Mouse (Mus musculus) stomach, embryonic 16.5 days (tissue): Measurements from ENCODE around the gene Ugt1a7c. TPM values are rescaled to one million over a fixed set of nuclear protein-coding genes. Genes with fewer than 3 reads are reported as not detected.
"Not testable (repeated sequence)": the region's sequence is repeated elsewhere in the genome, so short reads cannot be mapped to it uniquely, and the experiment has no call there.

ENCODE experiments used
- ATAC-seq: fragments of 200-750 bp; cut with Nextera tagmentation; 2 replicates; pipeline ENCODE4 v1.8.0; 2017; ENCODE audit warnings: moderate number of reproducible peaks, moderate TSS enrichment; ENCODE audit not compliant: insufficient read depth, low FRiP score
- H3K27ac ChIP-seq: fragments of 300-500 bp; sonication (generic); 2 replicates; pipeline ENCODE4 v1.5.1; 2014; ENCODE audit warnings: low read length
- H3K27me3 ChIP-seq: fragments of 300-500 bp; sonication (generic); 2 replicates; pipeline ENCODE4 v1.6.1; 2014; ENCODE audit warnings: low read length, control low read depth, mixed read lengths; ENCODE audit not compliant: control insufficient read depth, insufficient read depth
- H3K36me3 ChIP-seq: fragments of 300-500 bp; sonication (generic); 2 replicates; pipeline ENCODE4 v1.6.1; 2014; ENCODE audit warnings: low read length; ENCODE audit not compliant: control insufficient read depth, insufficient read depth
- H3K4me1 ChIP-seq: fragments of 300-500 bp; sonication (generic); 2 replicates; pipeline ENCODE4 v1.6.1; 2014; ENCODE audit warnings: low read length, control low read depth, mixed read lengths; ENCODE audit not compliant: control insufficient read depth, insufficient read depth
- H3K4me2 ChIP-seq: fragments of 300-500 bp; sonication (generic); 2 replicates; pipeline ENCODE4 v1.6.1; 2014; ENCODE audit warnings: low read depth, low read length, mixed read lengths
- H3K4me3 ChIP-seq: fragments of 300-500 bp; sonication (generic); replicated peaks from 2 replicates; pipeline ENCODE4 v1.5.1; 2014; ENCODE audit warnings: mild to moderate bottlenecking, low read length
- H3K9ac ChIP-seq: fragments of 300-500 bp; sonication (generic); 2 replicates; pipeline ENCODE4 v1.6.1; 2014; ENCODE audit warnings: low read length
- H3K9me3 ChIP-seq: fragments of 300-500 bp; sonication (generic); replicated peaks from 2 replicates; pipeline ENCODE4 v1.6.1; 2016; ENCODE audit warnings: low read length, control low read depth; ENCODE audit not compliant: control insufficient read depth
- WGBS: fragments of 180-500 bp; shearing (Covaris S2); extraction: QIAGEN DNeasy Blood & Tissue Kit; methylation state at CpG from one replicate; pipeline ENCODE4 v1.1.7; 2014; 5-methylcytosine and 5-hydroxymethylcytosine counted together
- polyA plus RNA-seq: library from polyadenylated mRNA; unstranded; fragments of >200 nt; fragmentation: Nextera tagmentation; extraction: Ambion mirVana; gene quantifications from 2 replicates; pipeline ENCODE4 v1.2.1, GENCODE M21; 2015

The Ugt1a7c gene
- polyA plus RNA-seq, 1 experiment from 2014 or later, result 15.8 TPM

GRCm38 (mm10) chr1:88133908-88134456 is 39.1 kb downstream of the Ugt1a7c start:
- H3K27me3 ChIP-seq, result no peaks in the 10 kb centered on the region
- H3K4me3 ChIP-seq, result no peak overlapping the region
- peak overlapping the region; percentile 73 for H3K27ac ChIP-seq
- H3K4me1 ChIP-seq, result no peaks in the 10 kb centered on the region
- H3K9me3 ChIP-seq, result no peaks in the 10 kb centered on the region
- H3K9ac ChIP-seq, result no peak overlapping the region
- ATAC-seq, result peak; percentile 27; the same call in 1 of the 2 replicates
- 55% methylated on average over 3 of the region's 3 CpGs for WGBS
- H3K36me3 ChIP-seq, result no peaks in the 10 kb centered on the region
- no peak overlapping the region for H3K4me2 ChIP-seq

GRCm38 (mm10) chr1:88134457-88135011 is 39.7 kb downstream of the Ugt1a7c start, which contains the start of gene Ugt1a6a:
Ugt1a6a (plus strand) TSS chr1:88134809.
- WGBS, result 26% methylated on average over 5 of the region's 5 CpGs
- not testable (repeated sequence) for H3K9ac ChIP-seq, H3K36me3 ChIP-seq, H3K4me1 ChIP-seq, H3K9me3 ChIP-seq, H3K27me3 ChIP-seq
- Histone ChIP-seq H3K27ac (peak within 1 kb of the TSS; percentile 73), H3K4me3 (peak within 1 kb of the TSS; percentile 4), H3K4me2 (peak within 1 kb of the TSS; percentile 20; the same call in 1 of the 2 replicates)
- peak; percentile 75 for ATAC-seq

GRCm38 (mm10) chr1:88135229-88135904 is 40.5 kb downstream of the Ugt1a7c start:
- not testable (repeated sequence) for H3K36me3 ChIP-seq, H3K9me3 ChIP-seq, H3K27ac ChIP-seq, ATAC-seq, H3K27me3 ChIP-seq, H3K4me1 ChIP-seq, H3K9ac ChIP-seq
- H3K4me2 ChIP-seq, result peak overlapping the region; percentile 20; the same call in 1 of the 2 replicates
- peak overlapping the region; percentile 4 for H3K4me3 ChIP-seq
- WGBS, result 73% methylated on average over 5 of the region's 6 CpGs

GRCm38 (mm10) chr1:88136646-88137045 is 41.8 kb downstream of the Ugt1a7c start:
- Histone ChIP-seq H3K27me3 (no peaks in the 10 kb centered on the region), H3K4me1 (no peaks in the 10 kb centered on the region), H3K9ac (no peak overlapping the region), H3K4me3 (no peak overlapping the region), H3K9me3 (no peaks in the 10 kb centered on the region), H3K27ac (no peak overlapping the region), H3K36me3 (no peaks in the 10 kb centered on the region), H3K4me2 (no peak overlapping the region)
- no peak for ATAC-seq
- WGBS, result 54% methylated on average over 2 of the region's 2 CpGs

- no peak overlapping the region for H3K27ac ChIP-seq
- H3K4me2 ChIP-seq, result no peak overlapping the region
- no peaks in the 10 kb centered on the region for H3K36me3 ChIP-seq
- H3K27me3 ChIP-seq, result no peaks in the 10 kb centered on the region
- 83% methylated on average over 3 of the region's 3 CpGs for WGBS
- no peak overlapping the region for H3K4me3 ChIP-seq
- no peaks in the 10 kb centered on the region for H3K9me3 ChIP-seq
- H3K9ac ChIP-seq, result no peak overlapping the region
- H3K4me1 ChIP-seq, result no peaks in the 10 kb centered on the region
- ATAC-seq, result no peak
Measured at GRCm38 (mm10) chr1:88137264-88137663, 42.4 kb downstream of the Ugt1a7c start.

- no peaks in the 10 kb centered on the region for H3K27me3 ChIP-seq
- H3K9ac ChIP-seq, result no peak overlapping the region
- no peaks in the 10 kb centered on the region for H3K4me1 ChIP-seq
- H3K9me3 ChIP-seq, result no peaks in the 10 kb centered on the region
- 62% methylated on average over 1 of the region's 1 CpGs for WGBS
- H3K36me3 ChIP-seq, result no peaks in the 10 kb centered on the region
- H3K27ac ChIP-seq, result no peak overlapping the region
- no peak overlapping the region for H3K4me3 ChIP-seq
- no peak overlapping the region for H3K4me2 ChIP-seq
- no peak for ATAC-seq
Measured at GRCm38 (mm10) chr1:88138145-88138544, 43.3 kb downstream of the Ugt1a7c start.

- not testable (repeated sequence) for H3K4me2 ChIP-seq, H3K9ac ChIP-seq, H3K4me3 ChIP-seq, H3K36me3 ChIP-seq, H3K9me3 ChIP-seq, H3K27me3 ChIP-seq, H3K27ac ChIP-seq, H3K4me1 ChIP-seq
- WGBS, result 65% methylated on average over 1 of the region's 1 CpGs
- ATAC-seq, result peak; percentile 82
Measured at GRCm38 (mm10) chr1:88140492-88140891, 45.6 kb downstream of the Ugt1a7c start.

- not testable (repeated sequence) for H3K9ac ChIP-seq, H3K4me3 ChIP-seq, H3K27me3 ChIP-seq, ATAC-seq, H3K4me2 ChIP-seq, H3K27ac ChIP-seq, H3K36me3 ChIP-seq, H3K9me3 ChIP-seq, H3K4me1 ChIP-seq
- 2% methylated on average over 5 of the region's 5 CpGs for WGBS
Measured at GRCm38 (mm10) chr1:88143966-88144675, 49.3 kb downstream of the Ugt1a7c start.

GRCm38 (mm10) chr1:88145278-88145677 is 50.4 kb downstream of the Ugt1a7c start:
- WGBS, result 66% methylated on average over 2 of the region's 2 CpGs
- not testable (repeated sequence) for ATAC-seq, H3K9me3 ChIP-seq, H3K36me3 ChIP-seq, H3K4me3 ChIP-seq, H3K27ac ChIP-seq, H3K27me3 ChIP-seq, H3K9ac ChIP-seq, H3K4me1 ChIP-seq, H3K4me2 ChIP-seq
